Mouse (Mus musculus) kidney, embryonic 14.5 days (tissue): Measurements from ENCODE around the gene Duox1. TPM values are rescaled to one million over a fixed set of nuclear protein-coding genes. Genes with fewer than 3 reads are reported as not detected.
"Not testable (repeated sequence)": the region's sequence is repeated elsewhere in the genome, so short reads cannot be mapped to it uniquely, and the experiment has no call there.

Experiments used
- ATAC-seq: fragments of 200-750 bp; cut with Nextera tagmentation; 2 replicates; pipeline ENCODE4 v1.8.0; 2017; ENCODE audit warnings: moderate number of reproducible peaks, mild to moderate bottlenecking, moderate TSS enrichment, moderate library complexity; ENCODE audit not compliant: low FRiP score, low TSS enrichment
- H3K27ac ChIP-seq: fragments of 300-500 bp; sonication (generic); 2 replicates; pipeline ENCODE4 v1.5.1; 2014; ENCODE audit warnings: low read depth, mild to moderate bottlenecking, low read length, moderate library complexity, mixed read lengths
- H3K27me3 ChIP-seq: fragments of 300-500 bp; sonication (generic); 2 replicates; pipeline ENCODE4 v1.6.1; 2014; ENCODE audit warnings: mild to moderate bottlenecking, low read length; ENCODE audit not compliant: control insufficient read depth, insufficient read depth
- H3K36me3 ChIP-seq: fragments of 300-500 bp; sonication (generic); 2 replicates; pipeline ENCODE4 v1.6.1; 2014; ENCODE audit warnings: low read length, mixed read lengths; ENCODE audit not compliant: control insufficient read depth, insufficient read depth
- H3K4me1 ChIP-seq: fragments of 300-500 bp; sonication (generic); 2 replicates; pipeline ENCODE4 v1.6.1; 2014; ENCODE audit warnings: low read length, mixed read lengths; ENCODE audit not compliant: control insufficient read depth, insufficient read depth
- H3K4me2 ChIP-seq: fragments of 300-500 bp; sonication (generic); replicated peaks from 2 replicates; pipeline ENCODE4 v1.6.1; 2014; ENCODE audit warnings: low read depth, mild to moderate bottlenecking, low read length
- H3K4me3 ChIP-seq: fragments of 300-500 bp; sonication (generic); 2 replicates; pipeline ENCODE4 v1.5.1; 2014; ENCODE audit warnings: mild to moderate bottlenecking, low read length
- H3K9ac ChIP-seq: fragments of 300-500 bp; sonication (generic); 2 replicates; pipeline ENCODE4 v1.6.1; 2014; ENCODE audit warnings: low read depth, mild to moderate bottlenecking, low read length, moderate library complexity
- H3K9me3 ChIP-seq: fragments of 300-500 bp; sonication (generic); 2 replicates; pipeline ENCODE4 v1.6.1; 2016; ENCODE audit warnings: low read length; ENCODE audit not compliant: control insufficient read depth
- WGBS: fragments of 180-500 bp; shearing (Covaris S2); extraction: QIAGEN DNeasy Blood & Tissue Kit; methylation state at CpG from one replicate; pipeline ENCODE4 v1.1.7; 2014; 5-methylcytosine and 5-hydroxymethylcytosine counted together
- polyA plus RNA-seq: library from polyadenylated mRNA; unstranded; fragments of >200 nt; fragmentation: Nextera tagmentation; extraction: Ambion mirVana; gene quantifications from 2 replicates; pipeline ENCODE4 v1.2.1, GENCODE M21; 2014

Duox1 gene
- polyA plus RNA-seq, 1 experiment from 2014 or later: not detected

- 10% methylated on average over 11 of the region's 11 CpGs for WGBS
- H3K27ac ChIP-seq: no peak overlapping the region
- H3K4me2 ChIP-seq: peak overlapping the region; percentile 45
- H3K9ac ChIP-seq: no peak overlapping the region
- no peaks in the 10 kb centered on the region for H3K9me3 ChIP-seq
- no peak for ATAC-seq
- no peaks in the 10 kb centered on the region for H3K4me1 ChIP-seq
- H3K27me3 ChIP-seq: no peaks in the 10 kb centered on the region
- peak overlapping the region; percentile 28 for H3K4me3 ChIP-seq
- no peaks in the 10 kb centered on the region for H3K36me3 ChIP-seq
These were observed 65.4 kb downstream of the Duox1 start for GRCm38 (mm10) chr2:122380768-122381311.

GRCm38 (mm10) chr2:122381329-122382103 lies 66.0 kb downstream of the Duox1 start:
- H3K27me3 ChIP-seq: no peaks in the 10 kb centered on the region
- H3K27ac ChIP-seq: no peak overlapping the region
- no peaks in the 10 kb centered on the region for H3K9me3 ChIP-seq
- no peak overlapping the region for H3K9ac ChIP-seq
- no peaks in the 10 kb centered on the region for H3K36me3 ChIP-seq
- H3K4me1 ChIP-seq: no peaks in the 10 kb centered on the region
- WGBS: 74% methylated on average over 16 of the region's 16 CpGs
- no peak for ATAC-seq
- H3K4me3 ChIP-seq: no peak overlapping the region
- no peak overlapping the region for H3K4me2 ChIP-seq

GRCm38 (mm10) chr2:122382121-122382520 lies 66.6 kb downstream of the Duox1 start:
- Histone ChIP-seq H3K27ac (no peak overlapping the region), H3K9me3 (no peaks in the 10 kb centered on the region), H3K4me1 (no peaks in the 10 kb centered on the region), H3K4me3 (no peak overlapping the region), H3K4me2 (no peak overlapping the region), H3K36me3 (no peaks in the 10 kb centered on the region), H3K27me3 (no peaks in the 10 kb centered on the region), H3K9ac (no peak overlapping the region)
- no peak for ATAC-seq
- WGBS: 68% methylated on average over 6 of the region's 6 CpGs

GRCm38 (mm10) chr2:122385095-122385494 lies 69.6 kb downstream of the Duox1 start:
- H3K27ac ChIP-seq: no peak overlapping the region
- H3K4me3 ChIP-seq: no peak overlapping the region
- no peaks in the 10 kb centered on the region for H3K9me3 ChIP-seq
- H3K4me1 ChIP-seq: no peaks in the 10 kb centered on the region
- H3K9ac ChIP-seq: no peak overlapping the region
- no peaks in the 10 kb centered on the region for H3K36me3 ChIP-seq
- WGBS: 32% methylated on average over 3 of the region's 3 CpGs
- no peak overlapping the region for H3K4me2 ChIP-seq
- no peaks in the 10 kb centered on the region for H3K27me3 ChIP-seq
- ATAC-seq: no peak

GRCm38 (mm10) chr2:122387135-122387534 lies 71.7 kb downstream of the Duox1 start:
- not testable (repeated sequence) for H3K36me3 ChIP-seq, H3K4me1 ChIP-seq, H3K4me2 ChIP-seq, ATAC-seq, H3K27me3 ChIP-seq, H3K4me3 ChIP-seq, H3K27ac ChIP-seq, H3K9me3 ChIP-seq, H3K9ac ChIP-seq
- WGBS: 91% methylated on average over 3 of the region's 3 CpGs

- H3K36me3 ChIP-seq: no peaks in the 10 kb centered on the region
- H3K27ac ChIP-seq: no peak overlapping the region
- no peaks in the 10 kb centered on the region for H3K27me3 ChIP-seq
- H3K9ac ChIP-seq: no peak overlapping the region
- ATAC-seq: no peak
- WGBS: 89% methylated on average over 1 of the region's 1 CpGs
- H3K4me3 ChIP-seq: no peak overlapping the region
- H3K9me3 ChIP-seq: no peaks in the 10 kb centered on the region
- H3K4me2 ChIP-seq: no peak overlapping the region
- H3K4me1 ChIP-seq: no peaks in the 10 kb centered on the region
These were observed 80.7 kb downstream of the Duox1 start for GRCm38 (mm10) chr2:122396150-122396549.

Other genes starting within 250 kb of the Duox1 start
- 6.0 and 12.8 TPM in 2 replicates for gene Spg11, start 197.3 kb upstream of the Duox1 start, polyA plus RNA-seq
- gene B2m, start 168.0 kb upstream of the Duox1 start, polyA plus RNA-seq: 202 and 246 TPM in 2 replicates
- not detected in 2 replicates for gene Trim69, start 155.0 kb upstream of the Duox1 start, polyA plus RNA-seq
- not detected in 2 replicates for gene Patl2, start 129.5 kb upstream of the Duox1 start, polyA plus RNA-seq
- not detected in 2 replicates for gene Terb2, start 129.4 kb upstream of the Duox1 start, polyA plus RNA-seq
- 13.6 and 24.0 TPM in 2 replicates for gene Sord, start 80.9 kb upstream of the Duox1 start, polyA plus RNA-seq
- gene Duox2, start 17.2 kb upstream of the Duox1 start, polyA plus RNA-seq: 0.05 TPM in 1 of 2 replicates, not detected in the other
- gene Duoxa2, start 16.8 kb upstream of the Duox1 start, polyA plus RNA-seq: 0.22 TPM in 1 of 2 replicates, not detected in the other
- not detected in 2 replicates for gene Duoxa1, start 1.9 kb upstream of the Duox1 start, polyA plus RNA-seq
- gene Shf, start 53.5 kb downstream of the Duox1 start, polyA plus RNA-seq: 3.5 and 5.5 TPM in 2 replicates
- 0.39 and 0.47 TPM in 2 replicates for gene Slc28a2, start 110.8 kb downstream of the Duox1 start, polyA plus RNA-seq
- gene Gm14085, start 169.3 kb downstream of the Duox1 start, polyA plus RNA-seq: 0.09 TPM in 1 of 2 replicates, not detected in the other